Mouse (Mus musculus) MEL (cell line): ENCODE data around the gene Siah2. TPM values are rescaled to one million over a fixed set of nuclear protein-coding genes. Genes with fewer than 3 reads are reported as not detected.

Source experiments
- DNase-seq: peaks from one replicate; pipeline ENCODE4 v3.0.0; 2011; ENCODE audit warnings: low read depth, low spot score
- H3K27ac ChIP-seq: 2 replicates; pipeline ENCODE4 v1.5.1; 2012; ENCODE audit warnings: low read depth, mild to moderate bottlenecking, control low read depth, low read length, moderate library complexity; ENCODE audit not compliant: control insufficient read depth
- H3K27me3 ChIP-seq, 2 experiments: fragments of 150-350 bp in 1 of 2; sonication (generic) in 1 of 2; 2 replicates each; pipeline ENCODE4 v1.6.1; 2012; ENCODE audit warnings: low read length in 2 of 2, mild to moderate bottlenecking in 2 of 2, improper control_type of control experiment in 1 of 2, moderate library complexity in 1 of 2; ENCODE audit not compliant: insufficient read depth in 2 of 2, control insufficient read depth in 1 of 2
- H3K36me3 ChIP-seq, 2 experiments: 2 replicates each; pipeline ENCODE4 v1.6.1; 2012 to 2014; ENCODE audit warnings: low read length in 2 of 2, improper control_type of control experiment in 1 of 2, inconsistent platforms in 1 of 2, mild to moderate bottlenecking in 1 of 2; ENCODE audit not compliant: insufficient read depth in 2 of 2, control insufficient read depth in 1 of 2
- H3K4me1 ChIP-seq, 2 experiments: fragments of 150-350 bp in 1 of 2; sonication (generic) in 1 of 2; 2 replicates each; pipeline ENCODE4 v1.6.1; 2012; ENCODE audit warnings: low read length in 2 of 2, improper control_type of control experiment in 1 of 2, mild to moderate bottlenecking in 1 of 2; ENCODE audit not compliant: insufficient read depth in 2 of 2, control insufficient read depth in 1 of 2
- H3K4me3 ChIP-seq, 2 experiments: fragments of 150-350 bp in 1 of 2; sonication (generic) in 1 of 2; 2 replicates each; pipeline ENCODE4 v1.5.1; 2012; ENCODE audit warnings: low read depth in 2 of 2, low read length in 2 of 2, mild to moderate bottlenecking in 2 of 2, moderate library complexity in 2 of 2, control low read depth in 1 of 2, improper control_type of control experiment in 1 of 2; ENCODE audit not compliant: control insufficient read depth in 1 of 2, insufficient read depth in 1 of 2
- H3K79me2 ChIP-seq: 2 replicates; pipeline ENCODE4 v1.6.1; 2012; ENCODE audit warnings: mild to moderate bottlenecking, low read length, moderate library complexity; ENCODE audit not compliant: control insufficient read depth, poor library complexity, insufficient read depth
- H3K9ac ChIP-seq: 2 replicates; pipeline ENCODE4 v1.6.1; 2012; ENCODE audit warnings: low read depth, mild to moderate bottlenecking, control low read depth, low read length, moderate library complexity; ENCODE audit not compliant: control insufficient read depth, poor library complexity, severe bottlenecking
- H3K9me3 ChIP-seq: fragments of 150-350 bp; sonication (generic); replicated peaks from 2 replicates; pipeline ENCODE4 v1.6.1; 2012; ENCODE audit warnings: mild to moderate bottlenecking, low read length, improper control_type of control experiment, moderate library complexity; ENCODE audit not compliant: insufficient read depth
- CHD2 ChIP-seq: IDR thresholded peaks from 2 replicates; pipeline ENCODE4 v1.6.1; 2011; ENCODE audit warnings: low read length, improper control_type of control experiment
- EP300 ChIP-seq, 2 experiments: IDR thresholded peaks; 2 replicates each; pipeline ENCODE4 v1.6.1; 2011; ENCODE audit warnings: improper control_type of control experiment in 2 of 2, low read length in 2 of 2, low read depth in 1 of 2, mild to moderate bottlenecking in 1 of 2
- GATA1 ChIP-seq: IDR thresholded peaks from 2 replicates; pipeline ENCODE4 v1.6.1; 2011; ENCODE audit warnings: low read depth, low read length, improper control_type of control experiment
- MAZ ChIP-seq: IDR thresholded peaks from 2 replicates; pipeline ENCODE4 v1.6.1; 2012; ENCODE audit warnings: low read depth, mild to moderate bottlenecking, inconsistent platforms, low read length, improper control_type of control experiment
- MEF2A ChIP-seq: IDR thresholded peaks from 2 replicates; pipeline ENCODE4 v1.6.1; 2014; ENCODE audit warnings: low read depth, mild to moderate bottlenecking, inconsistent platforms, low read length, improper control_type of control experiment; ENCODE audit not compliant: poor library complexity, insufficient replicate concordance, severe bottlenecking; ENCODE audit errors: extremely low read depth
- NRF1 ChIP-seq: IDR thresholded peaks from 2 replicates; pipeline ENCODE4 v1.6.1; 2014; ENCODE audit warnings: low read depth, mild to moderate bottlenecking, inconsistent platforms, low read length, improper control_type of control experiment, moderate library complexity; ENCODE audit not compliant: poor library complexity, insufficient read depth, severe bottlenecking
- POLR2A ChIP-seq, 2 experiments: IDR thresholded peaks; 2 replicates each; pipeline ENCODE4 v1.6.1; 2011 to 2012; ENCODE audit warnings: low read length in 2 of 2, mild to moderate bottlenecking in 2 of 2, control low read depth in 1 of 2, improper control_type of control experiment in 1 of 2, low read depth in 1 of 2, moderate library complexity in 1 of 2; ENCODE audit not compliant: control insufficient read depth in 1 of 2, insufficient read depth in 1 of 2, poor library complexity in 1 of 2
- POLR2AphosphoS2 ChIP-seq: IDR thresholded peaks from 2 replicates; pipeline ENCODE4 v1.6.1; 2011; ENCODE audit warnings: low read length, improper control_type of control experiment
- POLR2AphosphoS5 ChIP-seq: IDR thresholded peaks from 2 replicates; pipeline ENCODE4 v1.6.1; 2012; ENCODE audit warnings: low read depth, borderline replicate concordance, mild to moderate bottlenecking, inconsistent platforms, low read length, moderate library complexity, mixed read lengths
- RAD21 ChIP-seq: IDR thresholded peaks from 2 replicates; pipeline ENCODE4 v1.6.1; 2011; ENCODE audit warnings: mild to moderate bottlenecking, low read depth, low read length, improper control_type of control experiment
- RCOR1 ChIP-seq: IDR thresholded peaks from 2 replicates; pipeline ENCODE4 v1.6.1; 2012; ENCODE audit warnings: low read depth, mild to moderate bottlenecking, inconsistent platforms, low read length, improper control_type of control experiment
- TAL1 ChIP-seq: IDR thresholded peaks from 2 replicates; pipeline ENCODE4 v1.6.1; 2012; ENCODE audit warnings: mild to moderate bottlenecking, inconsistent platforms, low read length, moderate library complexity, mixed read lengths
- TBP ChIP-seq: IDR thresholded peaks from 2 replicates; pipeline ENCODE4 v1.8.0; 2011; ENCODE audit warnings: low read depth, low read length, improper control_type of control experiment
- TCF12 ChIP-seq: IDR thresholded peaks from 2 replicates; pipeline ENCODE4 v1.6.1; 2014; ENCODE audit warnings: low read depth, mild to moderate bottlenecking, inconsistent platforms, low read length, improper control_type of control experiment, moderate library complexity
- USF2 ChIP-seq, 2 experiments: IDR thresholded peaks; 2 replicates each; pipeline ENCODE4 v1.6.1; 2011 to 2012; ENCODE audit warnings: improper control_type of control experiment in 2 of 2, low read length in 2 of 2, borderline replicate concordance in 1 of 2, inconsistent platforms in 1 of 2, low read depth in 1 of 2, mild to moderate bottlenecking in 1 of 2; ENCODE audit not compliant: insufficient read depth in 1 of 2
- ZKSCAN1 ChIP-seq: IDR thresholded peaks from 2 replicates; pipeline ENCODE4 v1.6.1; 2012; ENCODE audit warnings: low read depth, mild to moderate bottlenecking, inconsistent platforms, low read length, improper control_type of control experiment, moderate library complexity
- polyA plus RNA-seq, 2 experiments: library from polyadenylated mRNA; stranded (reverse) in 1 of 2; unstranded in 1 of 2; fragments of >175 nt in 1 of 2; fragments of >200 nt in 1 of 2; gene quantifications; 2 replicates each; pipeline versions ENCODE4 v1.2.1 to v1.2.4; 2012; ENCODE audit warnings: low replicate concordance in 2 of 2, low read depth in 1 of 2; ENCODE audit not compliant: insufficient read length in 2 of 2, insufficient read depth in 1 of 2, missing spikeins in 1 of 2
- total RNA-seq: library from RNA; depleted of rRNA; stranded (reverse); fragments of 300-350 nt; gene quantifications from 2 replicates; pipeline ENCODE4 v1.2.3, GENCODE M21; 2012

The Siah2 gene
- total and polyA plus RNA-seq, 3 experiments = 17.6 to 58.1 (median 22.5) TPM

- no peaks in the 10 kb centered on the region for H3K4me1 ChIP-seq
- H3K36me3 ChIP-seq = no peaks in the 10 kb centered on the region
- TF ChIP-seq POLR2AphosphoS2 (no peak), RCOR1 (no peak)
Observed at GRCm38 (mm10) chr3:58724815-58725214, 32.6 kb upstream of the Siah2 start.

GRCm38 (mm10) chr3:58723656-58724055, 31.5 kb upstream of the Siah2 start:
- Histone ChIP-seq H3K9ac (no peak overlapping the region), H3K36me3 (no peaks in the 10 kb centered on the region), H3K27me3 (no peaks in the 10 kb centered on the region; a peak in 1 of 4 replicates)
- no peak for TF ChIP-seq EP300 (IDR thresholded peaks at IDR 0.05; ENCODE audit: low read depth in 1 of 2, low read length in 2 of 2)
- TF ChIP-seq POLR2AphosphoS5 = no peak
- no peak for TF ChIP-seq ZKSCAN1
- no peak for TF ChIP-seq TBP
- TF ChIP-seq NRF1 = no peak
- TF ChIP-seq MAZ = no peak
- no peak for TF ChIP-seq TAL1
- no peak for TF ChIP-seq TCF12
- TF ChIP-seq RAD21 = no peak
- TF ChIP-seq GATA1 = no peak
- no peak for TF ChIP-seq POLR2AphosphoS2
- no peak for TF ChIP-seq CHD2
- TF ChIP-seq RCOR1 = no peak
- TF ChIP-seq, all 39 proteins: peak for 0
- Histone ChIP-seq H3K9me3 (no peaks in the 10 kb centered on the region), H3K27ac (no peak overlapping the region), H3K4me3 (no peak overlapping the region), H3K4me1 (no peaks in the 10 kb centered on the region), H3K79me2 (no peaks in the 10 kb centered on the region)
- no peak for DNase-seq

More at GRCm38 (mm10) chr3:58724815-58725214, 32.6 kb upstream of the Siah2 start:
- Histone ChIP-seq H3K9ac (no peak overlapping the region), H3K27me3 (no peaks in the 10 kb centered on the region; a peak in 1 of 4 replicates), H3K9me3 (no peaks in the 10 kb centered on the region), H3K79me2 (no peaks in the 10 kb centered on the region), H3K27ac (no peak overlapping the region), H3K4me3 (no peak overlapping the region)
- no peak for DNase-seq

GRCm38 (mm10) chr3:58719461-58720230, 27.4 kb upstream of the Siah2 start:
- peaks cover 3 to 16% of the 10 kb centered on the region in 2 experiments; a peak in 3 of 4 replicates for H3K4me1 ChIP-seq
- no peak overlapping the region for H3K27ac ChIP-seq
- H3K4me3 ChIP-seq = no peak overlapping the region
- H3K79me2 ChIP-seq = no peaks in the 10 kb centered on the region
- peaks cover 0 to 17% of the 10 kb centered on the region in 2 experiments; a peak in 2 of 4 replicates for H3K36me3 ChIP-seq
- H3K9ac ChIP-seq = no peak overlapping the region
- DNase-seq = no peak
- no peak for TF ChIP-seq USF2 (IDR thresholded peaks at IDR 0.05; ENCODE audit: borderline replicate concordance in 1 of 2, insufficient read depth in 1 of 2, low read depth in 1 of 2, low read length in 2 of 2)
- no peak for TF ChIP-seq POLR2A (IDR thresholded peaks at IDR 0.05; ENCODE audit: control insufficient read depth in 1 of 2, insufficient read depth in 1 of 2, low read depth in 1 of 2, low read length in 2 of 2, poor library complexity in 1 of 2)
- TF ChIP-seq MEF2A = no peak
- TF ChIP-seq, all 39 proteins: peak for 0
- H3K27me3 ChIP-seq = no peaks in the 10 kb centered on the region
- no peaks in the 10 kb centered on the region for H3K9me3 ChIP-seq
